Mouse (Mus musculus) heart, embryonic 11.5 days (tissue): ENCODE measurements around the gene Vsir. TPM values are rescaled to one million over a fixed set of nuclear protein-coding genes. Genes with fewer than 3 reads are reported as not detected.

Experiments used
- ATAC-seq: fragments of 200-750 bp; cut with Nextera tagmentation; replicated peaks from 2 replicates; pipeline ENCODE4 v1.8.0; 2017; ENCODE audit warnings: moderate library complexity; ENCODE audit not compliant: insufficient number of reproducible peaks, low FRiP score, low TSS enrichment
- H3K27ac ChIP-seq: fragments of 300-500 bp; sonication (generic); 2 replicates; pipeline ENCODE4 v1.5.1; 2014; ENCODE audit warnings: mild to moderate bottlenecking, low read depth, low read length
- H3K27me3 ChIP-seq: fragments of 300-500 bp; sonication (generic); 2 replicates; pipeline ENCODE4 v1.6.1; 2014; ENCODE audit warnings: mild to moderate bottlenecking, low read length, mixed read lengths; ENCODE audit not compliant: control insufficient read depth, insufficient read depth
- H3K36me3 ChIP-seq: fragments of 300-500 bp; sonication (generic); 2 replicates; pipeline ENCODE4 v1.6.1; 2014; ENCODE audit warnings: mild to moderate bottlenecking, low read length, moderate library complexity, mixed read lengths; ENCODE audit not compliant: control insufficient read depth, insufficient read depth
- H3K4me1 ChIP-seq: fragments of 300-500 bp; sonication (generic); 2 replicates; pipeline ENCODE4 v1.6.1; 2014; ENCODE audit warnings: low read length; ENCODE audit not compliant: control insufficient read depth, insufficient read depth
- H3K4me2 ChIP-seq: fragments of 300-500 bp; sonication (generic); 2 replicates; pipeline ENCODE4 v1.6.1; 2014; ENCODE audit warnings: mild to moderate bottlenecking, moderate library complexity
- H3K4me3 ChIP-seq: fragments of 300-500 bp; sonication (generic); 2 replicates; pipeline ENCODE4 v1.5.1; 2014; ENCODE audit warnings: low read depth, low read length
- H3K9ac ChIP-seq: fragments of 300-500 bp; sonication (generic); 2 replicates; pipeline ENCODE4 v1.6.1; 2014; ENCODE audit warnings: mild to moderate bottlenecking, low read depth, low read length, moderate library complexity
- H3K9me3 ChIP-seq: fragments of 300-500 bp; sonication (generic); replicated peaks from 2 replicates; pipeline ENCODE4 v1.6.1; 2016; ENCODE audit warnings: low read length; ENCODE audit not compliant: control insufficient read depth
- WGBS: fragments of 180-500 bp; shearing (Covaris S2); extraction: QIAGEN DNeasy Blood & Tissue Kit; methylation state at CpG from one replicate; pipeline ENCODE4 v1.1.7; 2014; ENCODE audit not compliant: insufficient replicate concordance; 5-methylcytosine and 5-hydroxymethylcytosine counted together
- polyA plus RNA-seq: library from polyadenylated mRNA; unstranded; fragments of >200 nt; fragmentation: Nextera tagmentation; extraction: Ambion mirVana; gene quantifications from 2 replicates; pipeline ENCODE4 v1.2.1, GENCODE M21; 2014

Gene Vsir
- polyA plus RNA-seq, 1 experiment from 2014 or later, result 1.9 TPM

DNA sequence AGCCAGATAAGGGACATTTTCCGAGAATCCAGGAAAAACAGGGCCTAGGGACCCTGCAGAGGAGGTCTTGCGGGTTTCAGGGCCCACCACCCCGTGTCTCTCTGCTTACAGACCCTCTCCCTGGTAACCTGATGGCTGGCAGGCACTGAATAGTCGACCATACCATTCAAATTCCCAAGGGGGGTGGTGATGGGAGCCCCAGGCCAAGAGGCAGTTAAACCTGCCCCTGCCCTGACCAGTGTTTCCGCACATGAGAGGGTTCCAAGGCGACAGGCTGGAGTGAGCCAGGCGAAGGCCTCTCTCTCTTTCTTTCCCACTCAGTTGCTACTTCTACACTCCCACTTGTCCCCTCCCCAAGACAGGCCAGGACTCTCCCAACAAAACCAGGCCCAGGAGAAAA, 52.8 kb downstream of the Vsir start, which contains the start of gene Gm17455:
Gm17455 (plus strand) TSS at position 278 of the 400 bp plus-strand sequence.
- WGBS, result 39% methylated on average over 7 of the region's 7 CpGs
- Histone ChIP-seq H3K27me3 (no peaks in the 10 kb centered on the region; the same call in 1 of the 2 replicates), H3K9ac (no peak within 1 kb of the TSS), H3K36me3 (no peaks in the 10 kb centered on the region), H3K9me3 (no peaks in the 10 kb centered on the region), H3K27ac (no peak within 1 kb of the TSS), H3K4me1 (peaks cover 3% of the 10 kb centered on the region; the same call in 1 of the 2 replicates), H3K4me3 (no peak within 1 kb of the TSS), H3K4me2 (no peak within 1 kb of the TSS)
- no peak for ATAC-seq

DNA sequence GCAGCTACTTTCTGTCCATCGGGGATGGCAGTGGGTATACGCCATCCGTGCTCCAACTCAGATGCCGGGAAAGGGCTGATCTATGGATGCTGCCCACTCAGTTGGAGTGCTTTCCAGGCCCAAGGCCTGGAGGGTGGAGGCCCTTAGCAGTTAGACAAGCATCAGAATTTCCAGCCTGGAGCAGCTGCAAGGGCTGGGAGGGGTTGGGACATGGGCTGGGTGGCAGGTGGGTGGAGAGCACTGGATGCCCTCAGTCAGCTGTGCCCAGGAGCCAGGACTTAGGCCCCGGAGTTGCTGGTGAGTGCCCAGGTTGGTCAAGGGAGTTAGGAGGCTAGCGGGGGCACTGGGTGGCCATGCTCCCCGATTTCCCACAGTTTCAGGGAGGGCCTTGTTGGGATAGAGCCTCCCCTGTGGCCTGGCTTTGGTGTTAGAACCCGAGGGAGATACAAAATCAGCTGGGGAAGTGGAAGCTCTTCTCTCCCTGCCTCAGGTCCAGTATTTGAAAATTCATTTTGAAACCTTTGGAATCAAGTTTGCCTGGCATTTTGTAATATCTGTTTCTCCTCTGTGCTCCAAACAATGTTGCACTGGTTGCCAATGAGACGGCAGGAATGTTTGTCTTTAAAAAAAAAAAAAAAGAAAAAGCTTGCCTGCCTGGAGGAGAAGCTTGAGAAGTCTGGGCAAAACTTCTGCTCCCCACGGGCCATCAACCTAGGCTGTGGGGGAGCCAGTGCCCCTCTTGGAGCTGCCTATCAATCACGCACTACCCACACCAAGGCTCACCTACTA, 54.0 kb downstream of the Vsir start:
- Histone ChIP-seq H3K9ac (no peak overlapping the region), H3K4me2 (no peak overlapping the region), H3K36me3 (no peaks in the 10 kb centered on the region), H3K27me3 (peaks cover 3% of the 10 kb centered on the region), H3K27ac (no peak overlapping the region), H3K9me3 (no peaks in the 10 kb centered on the region), H3K4me1 (no peaks in the 10 kb centered on the region), H3K4me3 (no peak overlapping the region)
- 70% methylated on average over 11 of the region's 11 CpGs for WGBS
- no peak for ATAC-seq

DNA sequence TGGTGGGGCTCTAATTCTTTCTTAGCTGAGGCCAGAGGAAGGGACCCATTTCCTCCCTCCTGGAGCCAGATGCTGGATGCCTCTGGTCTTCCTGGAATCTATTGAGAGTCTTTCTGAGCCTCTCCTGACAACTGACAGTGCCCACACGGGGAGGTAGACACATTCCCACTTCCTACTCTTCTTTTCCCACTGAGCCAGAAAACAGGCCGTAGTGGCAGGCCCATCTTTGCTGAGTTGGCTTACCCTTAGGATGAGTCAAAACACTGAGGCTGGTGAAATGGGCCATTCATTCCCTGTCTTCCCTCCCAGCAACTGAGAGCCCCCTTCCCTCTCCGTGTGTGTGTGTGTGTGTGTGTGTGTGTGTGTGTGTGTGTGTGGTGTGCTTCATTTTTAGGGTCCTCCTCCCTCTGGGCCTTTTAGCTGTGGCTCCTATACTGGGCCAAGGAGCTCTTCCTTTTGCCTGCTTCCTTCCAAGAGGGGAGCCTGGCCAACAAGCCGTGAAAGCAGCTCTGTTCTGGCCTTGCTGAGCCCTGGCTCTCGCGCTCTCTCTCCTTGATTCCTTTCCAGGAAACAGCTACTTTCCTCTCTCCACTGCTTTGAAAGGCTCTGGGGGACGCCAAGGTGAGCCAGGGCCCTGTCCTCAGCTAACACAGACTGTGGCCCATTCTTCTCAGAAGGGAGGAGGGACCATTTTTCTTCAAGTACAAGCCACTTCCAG, 59.0 kb downstream of the Vsir start:
- Histone ChIP-seq H3K27ac (no peak overlapping the region), H3K4me3 (no peak overlapping the region), H3K9me3 (no peaks in the 10 kb centered on the region), H3K4me2 (no peak overlapping the region), H3K36me3 (no peaks in the 10 kb centered on the region), H3K27me3 (peaks cover 19% of the 10 kb centered on the region), H3K9ac (no peak overlapping the region), H3K4me1 (no peaks in the 10 kb centered on the region)
- ATAC-seq, result no peak
- WGBS, result 55% methylated on average over 7 of the region's 7 CpGs

DNA sequence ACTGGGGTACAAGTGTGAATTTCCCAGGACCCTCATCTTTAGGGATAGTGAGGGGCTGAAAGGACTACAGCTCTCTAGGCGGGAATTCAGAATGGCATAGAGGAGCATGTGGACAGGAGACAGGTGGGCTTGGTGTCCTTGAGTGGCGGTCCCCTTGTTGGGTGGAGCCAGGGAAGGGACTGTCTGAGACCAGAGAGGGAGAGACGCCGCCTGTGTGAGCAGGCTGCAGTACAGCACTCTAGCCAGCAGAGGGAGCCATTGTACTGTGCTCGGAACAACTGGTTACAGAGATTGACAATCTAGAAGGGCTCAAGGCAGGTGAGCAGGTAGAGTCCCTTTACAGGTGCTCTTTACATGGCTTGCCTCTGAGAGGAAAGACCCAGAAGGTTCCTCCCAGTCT, 61.2 kb downstream of the Vsir start:
- Histone ChIP-seq H3K9ac (no peak overlapping the region), H3K4me3 (no peak overlapping the region), H3K36me3 (no peaks in the 10 kb centered on the region), H3K4me2 (no peak overlapping the region), H3K27ac (no peak overlapping the region), H3K27me3 (peaks cover 27% of the 10 kb centered on the region), H3K4me1 (no peaks in the 10 kb centered on the region), H3K9me3 (no peaks in the 10 kb centered on the region)
- ATAC-seq, result no peak
- 2% methylated on average over 5 of the region's 5 CpGs for WGBS

DNA sequence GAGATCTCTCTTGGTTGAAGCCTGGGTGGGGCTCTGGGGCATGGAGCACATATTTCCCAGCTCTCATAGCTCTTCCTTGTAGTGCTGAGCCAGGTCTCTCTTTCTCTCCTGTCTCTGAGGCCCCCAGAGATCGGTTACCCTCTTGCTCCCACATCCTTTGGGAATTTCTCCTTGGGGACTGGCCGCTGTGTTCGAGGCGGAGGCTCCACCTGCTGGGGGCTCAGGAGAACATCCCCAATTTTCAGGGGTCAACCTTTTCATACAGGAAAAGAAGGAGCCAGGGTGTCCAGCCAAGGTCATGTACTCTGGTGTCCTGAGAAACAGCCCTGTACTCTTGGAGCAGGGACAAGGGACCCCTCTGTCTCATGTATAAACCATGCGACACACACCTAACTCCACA, 65.1 kb downstream of the Vsir start:
- Histone ChIP-seq H3K27ac (no peak overlapping the region), H3K4me2 (no peak overlapping the region), H3K36me3 (no peaks in the 10 kb centered on the region), H3K4me3 (no peak overlapping the region), H3K4me1 (no peaks in the 10 kb centered on the region), H3K9me3 (no peaks in the 10 kb centered on the region), H3K9ac (no peak overlapping the region), H3K27me3 (peaks cover 27% of the 10 kb centered on the region)
- 27% methylated on average over 5 of the region's 5 CpGs for WGBS
- no peak for ATAC-seq

DNA sequence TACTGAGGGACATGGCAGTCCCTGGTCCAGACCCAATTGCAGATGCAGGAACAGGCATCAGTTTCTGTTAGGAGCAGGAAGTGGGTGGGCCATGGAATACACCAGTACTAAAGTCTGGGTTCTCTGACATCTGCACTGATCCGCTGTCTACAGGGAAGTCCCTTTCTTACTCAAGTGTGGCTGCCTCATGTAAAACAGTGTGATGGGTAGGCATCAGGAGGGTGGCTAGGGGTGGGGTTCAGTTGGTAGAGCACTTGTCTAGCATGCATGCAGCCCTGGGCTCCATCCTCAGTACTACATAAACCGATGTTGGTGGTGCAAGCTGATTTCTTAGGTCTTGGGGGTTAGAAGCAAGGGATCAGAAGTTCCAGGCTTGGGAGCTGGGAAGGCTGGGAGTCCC, 67.1 kb downstream of the Vsir start:
- no peak overlapping the region for H3K27ac ChIP-seq
- peaks cover 24% of the 10 kb centered on the region for H3K27me3 ChIP-seq
- no peak overlapping the region for H3K9ac ChIP-seq
- H3K4me1 ChIP-seq, result no peaks in the 10 kb centered on the region
- H3K9me3 ChIP-seq, result no peaks in the 10 kb centered on the region
- 66% methylated on average over 2 of the region's 2 CpGs for WGBS
- no peaks in the 10 kb centered on the region for H3K36me3 ChIP-seq
- no peak overlapping the region for H3K4me3 ChIP-seq
- no peak for ATAC-seq
- no peak overlapping the region for H3K4me2 ChIP-seq

DNA sequence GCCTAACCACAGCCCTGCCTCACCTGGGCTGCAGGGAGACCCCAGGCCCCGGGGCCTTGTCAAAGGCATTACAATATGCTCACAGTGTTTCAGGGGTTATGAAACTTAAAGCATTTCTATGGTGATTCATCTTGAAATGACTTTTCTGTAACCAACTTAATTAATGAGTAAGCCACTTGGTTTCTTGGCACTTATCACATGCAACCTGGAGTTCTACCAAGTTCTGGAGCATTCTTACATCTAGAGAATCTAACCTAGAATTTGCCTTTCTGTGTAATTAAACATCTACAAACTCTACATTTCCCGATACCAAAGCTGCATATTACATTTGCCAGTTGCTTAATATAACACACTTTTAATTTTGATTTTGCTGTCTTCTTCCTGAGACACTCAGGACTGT, 70.4 kb downstream of the Vsir start:
- no peak for ATAC-seq
- no peaks in the 10 kb centered on the region for H3K36me3 ChIP-seq
- no peak overlapping the region for H3K4me3 ChIP-seq
- no peak overlapping the region for H3K4me2 ChIP-seq
- H3K4me1 ChIP-seq, result no peaks in the 10 kb centered on the region
- H3K9ac ChIP-seq, result no peak overlapping the region
- H3K9me3 ChIP-seq, result no peaks in the 10 kb centered on the region
- H3K27ac ChIP-seq, result no peak overlapping the region
- 78% methylated on average over 2 of the region's 2 CpGs for WGBS
- H3K27me3 ChIP-seq, result 0 out of 2 replicates have a peak, but pooled peaks cover 3% of the 10 kb centered on the region

DNA sequence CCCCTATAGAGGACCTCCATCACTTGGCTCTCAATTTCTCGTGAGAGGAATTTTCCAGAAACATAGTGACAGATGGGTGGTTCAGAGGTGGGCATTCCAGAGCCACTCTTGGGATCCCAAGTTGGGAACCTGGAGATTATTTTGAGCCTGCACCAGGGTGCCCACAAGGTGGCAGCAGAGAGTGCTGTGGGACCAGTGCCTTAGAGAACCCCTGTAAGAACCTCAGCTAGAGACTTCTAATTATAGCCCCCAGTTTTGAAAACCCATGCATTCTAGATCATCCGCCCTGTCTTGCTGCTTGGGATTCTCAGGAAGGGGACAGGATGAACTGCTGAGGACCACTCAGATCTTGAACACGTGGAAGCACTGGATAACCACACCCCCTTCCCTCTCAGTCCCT, 71.5 kb downstream of the Vsir start:
- Histone ChIP-seq H3K4me2 (no peak overlapping the region), H3K9me3 (no peaks in the 10 kb centered on the region), H3K9ac (no peak overlapping the region), H3K27ac (no peak overlapping the region), H3K27me3 (0 out of 2 replicates have a peak, but pooled peaks cover 3% of the 10 kb centered on the region), H3K4me3 (no peak overlapping the region), H3K4me1 (no peaks in the 10 kb centered on the region), H3K36me3 (no peaks in the 10 kb centered on the region)
- no peak for ATAC-seq
- 16% methylated on average over 3 of the region's 3 CpGs for WGBS
